ENCODE assay signal across 8 mouse cellular contexts in genomic region chr12:86889103-86889644, GRCm38 (mm10). TPM values are rescaled to one million over a fixed set of nuclear protein-coding genes. Genes with fewer than 3 reads are reported as not detected.
DNase-seq lines count a peak whose midpoint lies in the region; ATAC-seq lines count a peak whose summit lies in the region.

No protein-coding gene starts in this region.

- 13% methylated on average over 7 of the region's 7 CpGs for WGBS in heart, embryonic 11.5 days (ENCODE audit: insufficient replicate concordance)
- WGBS in embryonic facial prominence, embryonic 11.5 days: 14% methylated on average over 7 of the region's 7 CpGs
- 11% methylated on average over 7 of the region's 7 CpGs for WGBS in intestine, embryonic 16.5 days
- 12% methylated on average over 7 of the region's 7 CpGs for WGBS in stomach, embryonic 15.5 days

- H3K27ac ChIP-seq in heart, embryonic 11.5 days (ENCODE audit: low read depth, low read length): peak overlapping the region; percentile 97
- H3K27ac ChIP-seq in embryonic facial prominence, embryonic 11.5 days (replicated peaks; ENCODE audit: low read depth, low read length): 0 out of 2 replicates have a peak overlapping the region, but pooled peaks have one; percentile 17
- peak overlapping the region; percentile 99 for H3K27ac ChIP-seq in intestine, embryonic 16.5 days (ENCODE audit: low read length)
- peak overlapping the region; percentile 96 for H3K27ac ChIP-seq in stomach, embryonic 15.5 days

- no peaks in the 10 kb centered on the region for H3K27me3 ChIP-seq in heart, embryonic 11.5 days (ENCODE audit: control insufficient read depth, insufficient read depth, low read length)
- no peaks in the 10 kb centered on the region for H3K27me3 ChIP-seq in embryonic facial prominence, embryonic 11.5 days (ENCODE audit: control insufficient read depth, insufficient read depth, low read length)
- no peaks in the 10 kb centered on the region for H3K27me3 ChIP-seq in intestine, embryonic 16.5 days (replicated peaks; ENCODE audit: control insufficient read depth, insufficient read depth, low read length)
- H3K27me3 ChIP-seq in stomach, embryonic 15.5 days (replicated peaks): no peaks in the 10 kb centered on the region

- H3K36me3 ChIP-seq in heart, embryonic 11.5 days (ENCODE audit: control insufficient read depth, insufficient read depth, low read length): no peaks in the 10 kb centered on the region
- no peaks in the 10 kb centered on the region for H3K36me3 ChIP-seq in embryonic facial prominence, embryonic 11.5 days (replicated peaks; ENCODE audit: control insufficient read depth, insufficient read depth, low read depth, low read length)
- no peaks in the 10 kb centered on the region for H3K36me3 ChIP-seq in intestine, embryonic 16.5 days (ENCODE audit: control insufficient read depth, insufficient read depth, low read length)
- H3K36me3 ChIP-seq in stomach, embryonic 15.5 days: no peaks in the 10 kb centered on the region

- peaks cover 78% of the 10 kb centered on the region for H3K4me1 ChIP-seq in heart, embryonic 11.5 days (ENCODE audit: control insufficient read depth, insufficient read depth, low read length)
- H3K4me1 ChIP-seq in embryonic facial prominence, embryonic 11.5 days (ENCODE audit: control insufficient read depth, insufficient read depth, low read length): peaks cover 21% of the 10 kb centered on the region
- peaks cover 72% of the 10 kb centered on the region for H3K4me1 ChIP-seq in intestine, embryonic 16.5 days (ENCODE audit: control insufficient read depth, insufficient read depth, low read length)
- H3K4me1 ChIP-seq in stomach, embryonic 15.5 days: peaks cover 77% of the 10 kb centered on the region

- H3K4me2 ChIP-seq in heart, embryonic 11.5 days: peak overlapping the region; percentile 70
- peak overlapping the region; percentile 60; the same call in 1 of the 2 replicates for H3K4me2 ChIP-seq in embryonic facial prominence, embryonic 11.5 days (ENCODE audit: low read depth, low read length)
- H3K4me2 ChIP-seq in intestine, embryonic 16.5 days (ENCODE audit: low read depth, low read length): peak overlapping the region; percentile 80
- peak overlapping the region; percentile 53 for H3K4me2 ChIP-seq in stomach, embryonic 15.5 days

- no peak for ATAC-seq in heart, embryonic 11.5 days (replicated peaks; ENCODE audit: insufficient number of reproducible peaks, low FRiP score, low TSS enrichment)
- no peak for ATAC-seq in embryonic facial prominence, embryonic 11.5 days (replicated peaks; ENCODE audit: insufficient number of reproducible peaks, low FRiP score, low TSS enrichment, low read depth)
- ATAC-seq in intestine, embryonic 16.5 days: peak; percentile 16
- ATAC-seq in stomach, embryonic 15.5 days (ENCODE audit: insufficient read depth, low FRiP score, low read depth): no peak
- ATAC-seq in monocyte, adult 5-6 weeks (replicated peaks; ENCODE audit: insufficient number of reproducible peaks, low FRiP score, low TSS enrichment, poor library complexity, severe bottlenecking): no peak

- no peak for DNase-seq in heart, adult 18-20 months
- DNase-seq in embryonic facial prominence, embryonic 11.5 days (ENCODE audit: low spot score): no peak
- DNase-seq in lung, adult 18-20 months: peak; percentile 70 to 83
- no peak for DNase-seq in embryo, embryonic 10.5 days (ENCODE audit: low spot score)

- peak overlapping the region; percentile 37 for H3K4me3 ChIP-seq in heart, embryonic 11.5 days (ENCODE audit: low read depth, low read length)
- no peak overlapping the region for H3K4me3 ChIP-seq in embryonic facial prominence, embryonic 11.5 days (ENCODE audit: low read depth, low read length)
- H3K4me3 ChIP-seq in intestine, embryonic 16.5 days (ENCODE audit: low read length): peak overlapping the region; percentile 48
- H3K4me3 ChIP-seq in stomach, embryonic 15.5 days (replicated peaks): peak overlapping the region; percentile 35; the same call in 1 of the 2 replicates

- peak overlapping the region; percentile 78 for H3K9ac ChIP-seq in heart, embryonic 11.5 days (ENCODE audit: low read depth, low read length)
- H3K9ac ChIP-seq in embryonic facial prominence, embryonic 11.5 days (replicated peaks; ENCODE audit: low read length): peak overlapping the region; percentile 23; the same call in 1 of the 2 replicates
- peak overlapping the region; percentile 76 for H3K9ac ChIP-seq in intestine, embryonic 16.5 days (ENCODE audit: low read depth, low read length)
- peak overlapping the region; percentile 1; the same call in 1 of the 2 replicates for H3K9ac ChIP-seq in stomach, embryonic 15.5 days

- H3K9me3 ChIP-seq in heart, embryonic 11.5 days (replicated peaks; ENCODE audit: control insufficient read depth, low read length): no peaks in the 10 kb centered on the region
- no peaks in the 10 kb centered on the region for H3K9me3 ChIP-seq in embryonic facial prominence, embryonic 11.5 days (replicated peaks; ENCODE audit: control insufficient read depth, low read length)
- no peaks in the 10 kb centered on the region for H3K9me3 ChIP-seq in intestine, embryonic 16.5 days (ENCODE audit: control insufficient read depth, low read length)
- no peaks in the 10 kb centered on the region for H3K9me3 ChIP-seq in stomach, embryonic 15.5 days

RNA-seq across cellular contexts. Expression of gene Irf2bpl, which starts 4.6 kb away (rescaled TPM):
- 18.9 and 26.9 TPM in 2 replicates for polyA plus RNA-seq in heart, embryonic 11.5 days (2014; fragmentation: Nextera tagmentation; extraction: Ambion mirVana)
- total RNA-seq in heart, adult 18-20 months (2021): 10 to 100 TPM; 30.0 to 30.5 TPM
- 15.5 and 16.4 TPM in 2 replicates for polyA plus RNA-seq in embryonic facial prominence, embryonic 11.5 days (2014; fragmentation: Nextera tagmentation; extraction: Ambion mirVana)
- polyA plus RNA-seq in intestine, embryonic 16.5 days (2015; fragmentation: Nextera tagmentation; extraction: Ambion mirVana): 8.2 and 10.9 TPM in 2 replicates
- 28.4 and 29.3 TPM in 2 replicates for polyA plus RNA-seq in stomach, embryonic 15.5 days (2015; fragmentation: Nextera tagmentation; extraction: Ambion mirVana)
- total RNA-seq in monocyte, adult 5-6 weeks (2017): 15.1 to 32.7 TPM (median 18.2 TPM) in 3 replicates

RNA-seq across cellular contexts. Expression of gene Cipc, which starts 57.7 kb away (rescaled TPM):
- 26.7 and 31.0 TPM in 2 replicates for polyA plus RNA-seq in heart, embryonic 11.5 days (2014; fragmentation: Nextera tagmentation; extraction: Ambion mirVana)
- 10 to 100 TPM; 37.1 to 40.8 TPM for total RNA-seq in heart, adult 18-20 months (2021)
- 30.8 and 33.5 TPM in 2 replicates for polyA plus RNA-seq in embryonic facial prominence, embryonic 11.5 days (2014; fragmentation: Nextera tagmentation; extraction: Ambion mirVana)
- polyA plus RNA-seq in intestine, embryonic 16.5 days (2015; fragmentation: Nextera tagmentation; extraction: Ambion mirVana): 7.9 and 9.5 TPM in 2 replicates
- polyA plus RNA-seq in stomach, embryonic 15.5 days (2015; fragmentation: Nextera tagmentation; extraction: Ambion mirVana): 15.4 and 15.7 TPM in 2 replicates
- 25.1 to 34.7 TPM (median 25.9 TPM) in 3 replicates for total RNA-seq in monocyte, adult 5-6 weeks (2017)

Comparison
In these comparisons a context has a peak if more than half of its experiments do, and no peak if none do; other contexts are left out.
1. H3K27ac ChIP-seq: peak in every context shown above with its lines; median percentile 99 in intestine, embryonic 16.5 days; 97 in heart, embryonic 11.5 days; 96 in stomach, embryonic 15.5 days; 17 in embryonic facial prominence, embryonic 11.5 days.
2. H3K9ac ChIP-seq: peak in every context shown above with its lines; median percentile 78 in heart, embryonic 11.5 days; 76 in intestine, embryonic 16.5 days; 23 in embryonic facial prominence, embryonic 11.5 days; 1 in stomach, embryonic 15.5 days.
3. DNase-seq: peak in lung, adult 18-20 months (2 of 2); none in heart, adult 18-20 months (0 of 2), embryonic facial prominence, embryonic 11.5 days (single experiment) and embryo, embryonic 10.5 days (single experiment).
4. Peak in every context shown above with its lines, with median percentiles within 50 percentile points of each other: H3K4me2 ChIP-seq.